Comparison of ENCODE assay signal across 10 mouse cellular contexts in the genomic region with DNA sequence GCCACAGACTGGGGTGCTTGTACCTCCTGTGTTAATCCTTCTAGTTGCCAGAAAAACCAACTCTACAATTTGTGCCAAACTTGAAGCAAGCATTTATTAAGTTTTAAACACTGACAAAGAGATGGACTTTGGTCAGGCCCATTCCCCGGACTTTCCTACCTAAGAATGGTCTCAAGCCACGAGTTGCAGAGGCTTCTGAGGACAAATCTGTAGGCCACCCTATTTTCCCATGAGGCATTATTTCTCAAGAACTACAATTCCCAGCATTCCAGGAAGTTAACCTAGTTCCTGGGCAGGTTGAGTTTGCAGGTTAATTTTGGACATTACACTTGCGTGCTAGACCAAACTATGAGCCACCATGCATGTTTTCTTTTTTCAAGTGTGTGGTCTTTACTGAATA.
DNase-seq lines count a peak whose midpoint lies in the region; ATAC-seq lines count a peak whose summit lies in the region.
"Had no signal": no experiment of that assay in that cellular context is flagged by ENCODE, and none has a peak within 500 bp of the region (broad histone marks: within the 10 kb centered on the region; RNA-seq: fewer than 3 reads in every experiment).

No protein-coding gene starts in this region.

- H3K9me3 ChIP-seq in hindbrain, embryonic 12.5 days (replicated peaks) = no peaks in the 10 kb centered on the region
- H3K9me3 ChIP-seq in hindbrain, embryonic 11.5 days (ENCODE audit: control insufficient read depth, low read length) = no peaks in the 10 kb centered on the region
- no peaks in the 10 kb centered on the region for H3K9me3 ChIP-seq in limb, embryonic 15.5 days
- H3K9me3 ChIP-seq: hindbrain, embryonic 15.5 days had no signal

- no peaks in the 10 kb centered on the region for H3K27me3 ChIP-seq in hindbrain, embryonic 12.5 days
- H3K27me3 ChIP-seq in hindbrain, embryonic 11.5 days (ENCODE audit: control insufficient read depth, insufficient read depth, low read length) = no peaks in the 10 kb centered on the region
- no peaks in the 10 kb centered on the region for H3K27me3 ChIP-seq in limb, embryonic 15.5 days
- H3K27me3 ChIP-seq: hindbrain, embryonic 15.5 days had no signal

- no peaks in the 10 kb centered on the region for H3K36me3 ChIP-seq in hindbrain, embryonic 12.5 days
- no peaks in the 10 kb centered on the region for H3K36me3 ChIP-seq in hindbrain, embryonic 11.5 days (ENCODE audit: control insufficient read depth, insufficient read depth, low read length)
- H3K36me3 ChIP-seq in limb, embryonic 15.5 days = no peaks in the 10 kb centered on the region
- H3K36me3 ChIP-seq: hindbrain, embryonic 15.5 days had no signal

- no peak for ATAC-seq in hindbrain, embryonic 12.5 days (ENCODE audit: low FRiP score)
- no peak for ATAC-seq in hindbrain, embryonic 11.5 days (ENCODE audit: low FRiP score)
- no peak for ATAC-seq in limb, embryonic 15.5 days (ENCODE audit: insufficient number of reproducible peaks, low FRiP score, low TSS enrichment, low read depth)

- WGBS in hindbrain, embryonic 12.5 days = 72% methylated on average over 3 of the region's 3 CpGs
- 77% methylated on average over 3 of the region's 3 CpGs for WGBS in hindbrain, embryonic 11.5 days
- WGBS in limb, embryonic 15.5 days = 80% methylated on average over 3 of the region's 3 CpGs

- H3K4me3 ChIP-seq in hindbrain, embryonic 12.5 days = no peak overlapping the region
- no peak overlapping the region for H3K4me3 ChIP-seq in hindbrain, embryonic 11.5 days (ENCODE audit: low read depth, low read length)
- H3K4me3 ChIP-seq in brown adipose tissue, adult 24 weeks (ENCODE audit: insufficient read depth, low read depth, low read length) = no peak overlapping the region
- H3K4me3 ChIP-seq in limb, embryonic 15.5 days = no peak overlapping the region
- H3K4me3 ChIP-seq: hindbrain, embryonic 15.5 days had no signal

- H3K27ac ChIP-seq in hindbrain, embryonic 12.5 days = peak overlapping the region; percentile 71; the same call in 1 of the 2 replicates
- no peak overlapping the region for H3K27ac ChIP-seq in hindbrain, embryonic 11.5 days (ENCODE audit: low read depth, low read length)
- peak overlapping the region; percentile 62; the same call in 1 of the 2 replicates for H3K27ac ChIP-seq in brown adipose tissue, adult 24 weeks (replicated peaks; ENCODE audit: low read depth, low read length)
- 0 out of 2 replicates have a peak overlapping the region, but pooled peaks have one; percentile 23 for H3K27ac ChIP-seq in limb, embryonic 15.5 days

- no peak overlapping the region for H3K4me2 ChIP-seq in hindbrain, embryonic 12.5 days (replicated peaks)
- no peak overlapping the region for H3K4me2 ChIP-seq in hindbrain, embryonic 11.5 days (replicated peaks; ENCODE audit: low read depth, low read length)
- H3K4me2 ChIP-seq in limb, embryonic 15.5 days = no peak overlapping the region

- peaks cover 18% of the 10 kb centered on the region for H3K4me1 ChIP-seq in hindbrain, embryonic 12.5 days
- H3K4me1 ChIP-seq in hindbrain, embryonic 11.5 days (replicated peaks; ENCODE audit: control insufficient read depth, insufficient read depth, low read length) = no peaks in the 10 kb centered on the region
- H3K4me1 ChIP-seq in brown adipose tissue, adult 24 weeks (ENCODE audit: control insufficient read depth, insufficient read depth, insufficient read length, low read length) = peaks cover 9% of the 10 kb centered on the region; the same call in 1 of the 2 replicates
- peaks cover 27% of the 10 kb centered on the region for H3K4me1 ChIP-seq in limb, embryonic 15.5 days

- H3K9ac ChIP-seq in hindbrain, embryonic 12.5 days = no peak overlapping the region
- H3K9ac ChIP-seq in hindbrain, embryonic 11.5 days (ENCODE audit: low read depth, low read length) = no peak overlapping the region
- H3K9ac ChIP-seq in limb, embryonic 15.5 days = no peak overlapping the region
- H3K9ac ChIP-seq: hindbrain, embryonic 15.5 days had no signal

- no peak for DNase-seq in hindbrain, embryonic 11.5 days (ENCODE audit: low spot score)
- DNase-seq in kidney, adult 18-20 months = peak; percentile 68
- no peak for DNase-seq in spleen, postnatal 36 days (ENCODE audit: low spot score in 2 of 2)
- no peak for DNase-seq in thymus, adult 18-20 months
- DNase-seq: right cerebral cortex, postnatal 14 days; thymus, postnatal 36 days had no signal
